Mouse (Mus musculus): Measurements from ENCODE around the gene Pced1b.
"Not testable (repeated sequence)": the region's sequence is repeated elsewhere in the genome, so short reads cannot be mapped to it uniquely, and the experiment has no call there.

Gene Pced1b

GRCm38 (mm10) chr15:97342336-97342735, 95.4 kb downstream of the Pced1b start:
- no peak for DNase-seq (ENCODE audit: low spot score in 2 of 2)

GRCm38 (mm10) chr15:97342945-97343344, 96.0 kb downstream of the Pced1b start:
- no peak for DNase-seq (ENCODE audit: low spot score in 2 of 2)

- no peak for DNase-seq (ENCODE audit: low spot score in 2 of 2)
These were observed 97.0 kb downstream of the Pced1b start for GRCm38 (mm10) chr15:97343921-97344320.

GRCm38 (mm10) chr15:97345110-97345509, 98.2 kb downstream of the Pced1b start:
- DNase-seq (ENCODE audit: low spot score in 2 of 2): no peak

GRCm38 (mm10) chr15:97345917-97346316, 99.0 kb downstream of the Pced1b start:
- DNase-seq (ENCODE audit: low spot score in 2 of 2): no peak

GRCm38 (mm10) chr15:97346413-97346812, 99.5 kb downstream of the Pced1b start:
- DNase-seq (ENCODE audit: low spot score in 2 of 2): no peak

GRCm38 (mm10) chr15:97346897-97347296, 100.0 kb downstream of the Pced1b start:
- no peak for DNase-seq (ENCODE audit: low spot score in 2 of 2)

GRCm38 (mm10) chr15:97348566-97349315, 101.8 kb downstream of the Pced1b start:
- no peak for DNase-seq (ENCODE audit: low spot score in 2 of 2)

- no peak for DNase-seq (ENCODE audit: low spot score in 2 of 2)
These were observed 103.6 kb downstream of the Pced1b start for GRCm38 (mm10) chr15:97350528-97350927.

- DNase-seq (ENCODE audit: low spot score in 2 of 2): peak; percentile 56 to 63
These were observed 104.1 kb downstream of the Pced1b start for GRCm38 (mm10) chr15:97351016-97351415.

- DNase-seq (ENCODE audit: low spot score in 2 of 2): no peak
These were observed 104.8 kb downstream of the Pced1b start for GRCm38 (mm10) chr15:97351681-97352080.

GRCm38 (mm10) chr15:97355676-97356303, 108.9 kb downstream of the Pced1b start:
- DNase-seq (ENCODE audit: low spot score in 2 of 2): no peak

- DNase-seq (ENCODE audit: low spot score in 2 of 2): no peak
These were observed 110.1 kb downstream of the Pced1b start for GRCm38 (mm10) chr15:97357016-97357415.

GRCm38 (mm10) chr15:97360842-97361770, 114.2 kb downstream of the Pced1b start:
- DNase-seq (ENCODE audit: low spot score in 2 of 2): no peak

- no peak for DNase-seq (ENCODE audit: low spot score in 2 of 2)
These were observed 114.9 kb downstream of the Pced1b start for GRCm38 (mm10) chr15:97361771-97362171.

- not testable (repeated sequence) for DNase-seq (ENCODE audit: low spot score in 2 of 2)
These were observed 117.4 kb downstream of the Pced1b start for GRCm38 (mm10) chr15:97364271-97364670.

GRCm38 (mm10) chr15:97364968-97365367, 118.1 kb downstream of the Pced1b start:
- DNase-seq (ENCODE audit: low spot score in 2 of 2): no peak

- no peak for DNase-seq (ENCODE audit: low spot score in 2 of 2)
These were observed 121.2 kb downstream of the Pced1b start for GRCm38 (mm10) chr15:97368035-97368608.

GRCm38 (mm10) chr15:97368631-97369030, 121.7 kb downstream of the Pced1b start:
- DNase-seq (ENCODE audit: low spot score in 2 of 2): no peak

- no peak for DNase-seq (ENCODE audit: low spot score in 2 of 2)
These were observed 122.2 kb downstream of the Pced1b start for GRCm38 (mm10) chr15:97369144-97369543.

GRCm38 (mm10) chr15:97370880-97371279, 124.0 kb downstream of the Pced1b start:
- no peak for DNase-seq (ENCODE audit: low spot score in 2 of 2)

- not testable (repeated sequence) for DNase-seq (ENCODE audit: low spot score in 2 of 2)
These were observed 125.1 kb downstream of the Pced1b start for GRCm38 (mm10) chr15:97372043-97372442.

All from right cerebral cortex, postnatal 10 days (tissue).